Mouse (Mus musculus) testis, adult 2 months (tissue): Measurements from ENCODE around the gene Slc5a10. TPM values are rescaled to one million over a fixed set of nuclear protein-coding genes. Genes with fewer than 3 reads are reported as not detected.

ENCODE experiments used
- H3K27ac ChIP-seq: fragments of 200-500 bp; 2 replicates; pipeline ENCODE4 v1.5.1; 2012; ENCODE audit warnings: low read depth, low read length; ENCODE audit not compliant: control insufficient read depth, insufficient read depth
- H3K27me3 ChIP-seq: fragments of 200-500 bp; 2 replicates; pipeline ENCODE4 v1.6.1; 2012; ENCODE audit warnings: mild to moderate bottlenecking, low read length, moderate library complexity; ENCODE audit not compliant: control insufficient read depth, insufficient read depth
- H3K36me3 ChIP-seq: fragments of 200-500 bp; 2 replicates; pipeline ENCODE4 v1.6.1; 2012; ENCODE audit warnings: mild to moderate bottlenecking, low read length; ENCODE audit not compliant: control insufficient read depth, insufficient read depth
- H3K4me1 ChIP-seq: fragments of 200-500 bp; 2 replicates; pipeline ENCODE4 v1.6.1; 2012; ENCODE audit warnings: low read length; ENCODE audit not compliant: control insufficient read depth, insufficient read depth
- H3K4me3 ChIP-seq: fragments of 200-500 bp; 2 replicates; pipeline ENCODE4 v1.5.1; 2012; ENCODE audit warnings: low read depth, mild to moderate bottlenecking, low read length, moderate library complexity, mixed read lengths; ENCODE audit not compliant: control insufficient read depth
- CTCF ChIP-seq: fragments of 200-500 bp; IDR thresholded peaks from 2 replicates; pipeline ENCODE4 v1.5.1; 2012; ENCODE audit warnings: low read depth, mild to moderate bottlenecking, inconsistent platforms, low read length, moderate library complexity; ENCODE audit not compliant: control insufficient read depth, insufficient read depth, insufficient replicate concordance
- POLR2A ChIP-seq: fragments of 200-500 bp; IDR thresholded peaks from 2 replicates; pipeline ENCODE4 v1.6.1; 2012; ENCODE audit warnings: low read depth, mild to moderate bottlenecking, inconsistent platforms, low read length, moderate library complexity; ENCODE audit not compliant: control insufficient read depth
- polyA plus RNA-seq: library from polyadenylated mRNA; depleted of rRNA; stranded (reverse); fragments of >200 nt; gene quantifications from 2 replicates; pipeline ENCODE4 v1.2.3, GENCODE M21; 2012

Gene Slc5a10
- polyA plus RNA-seq, 1 experiment, result 0.27 TPM

- Histone ChIP-seq H3K4me1 (no peaks in the 10 kb centered on the region; the same call in 1 of the 2 replicates), H3K27me3 (no peaks in the 10 kb centered on the region), H3K27ac (no peak overlapping the region), H3K4me3 (no peak overlapping the region), H3K36me3 (no peaks in the 10 kb centered on the region)
- TF ChIP-seq POLR2A (no peak), CTCF (no peak)
These were observed 52.8 kb downstream of the Slc5a10 start for GRCm38 (mm10) chr11:61667782-61668181.

- Histone ChIP-seq H3K27me3 (no peaks in the 10 kb centered on the region), H3K36me3 (no peaks in the 10 kb centered on the region), H3K4me3 (no peak overlapping the region), H3K4me1 (no peaks in the 10 kb centered on the region; the same call in 1 of the 2 replicates), H3K27ac (no peak overlapping the region)
- TF ChIP-seq POLR2A, result no peak
- TF ChIP-seq CTCF, result no peak
These were observed 53.4 kb downstream of the Slc5a10 start for GRCm38 (mm10) chr11:61667248-61667647.

GRCm38 (mm10) chr11:61665991-61666799 is 54.4 kb downstream of the Slc5a10 start:
- no peaks in the 10 kb centered on the region for H3K27me3 ChIP-seq
- H3K4me1 ChIP-seq, result no peaks in the 10 kb centered on the region; the same call in 1 of the 2 replicates
- H3K27ac ChIP-seq, result no peak overlapping the region
- no peak overlapping the region for H3K4me3 ChIP-seq
- TF ChIP-seq POLR2A, result no peak
- TF ChIP-seq CTCF, result peak; percentile 75; the same call in 1 of the 2 replicates
- H3K36me3 ChIP-seq, result no peaks in the 10 kb centered on the region

- no peak overlapping the region for H3K4me3 ChIP-seq
- no peaks in the 10 kb centered on the region for H3K27me3 ChIP-seq
- H3K4me1 ChIP-seq, result no peaks in the 10 kb centered on the region; the same call in 1 of the 2 replicates
- no peak overlapping the region for H3K27ac ChIP-seq
- TF ChIP-seq POLR2A (no peak), CTCF (no peak)
- no peaks in the 10 kb centered on the region for H3K36me3 ChIP-seq
These were observed 55.2 kb downstream of the Slc5a10 start for GRCm38 (mm10) chr11:61665401-61665800.

- Histone ChIP-seq H3K36me3 (no peaks in the 10 kb centered on the region), H3K4me3 (no peak overlapping the region), H3K4me1 (no peaks in the 10 kb centered on the region), H3K27ac (no peak overlapping the region), H3K27me3 (no peaks in the 10 kb centered on the region)
- TF ChIP-seq CTCF, result no peak
- TF ChIP-seq POLR2A, result no peak
These were observed 58.4 kb downstream of the Slc5a10 start for GRCm38 (mm10) chr11:61662189-61662588.

GRCm38 (mm10) chr11:61660806-61661392 is 59.7 kb downstream of the Slc5a10 start:
- Histone ChIP-seq H3K4me1 (no peaks in the 10 kb centered on the region), H3K27ac (no peak overlapping the region), H3K36me3 (no peaks in the 10 kb centered on the region), H3K4me3 (no peak overlapping the region), H3K27me3 (no peaks in the 10 kb centered on the region)
- no peak for TF ChIP-seq CTCF
- TF ChIP-seq POLR2A, result no peak

- Histone ChIP-seq H3K36me3 (no peaks in the 10 kb centered on the region), H3K4me1 (no peaks in the 10 kb centered on the region), H3K4me3 (no peak overlapping the region), H3K27me3 (no peaks in the 10 kb centered on the region), H3K27ac (no peak overlapping the region)
- TF ChIP-seq POLR2A, result no peak
- no peak for TF ChIP-seq CTCF
These were observed 60.6 kb downstream of the Slc5a10 start for GRCm38 (mm10) chr11:61660001-61660400.
